Mouse (Mus musculus): Measurements from ENCODE around the gene Tmem95. TPM values are rescaled to one million over a fixed set of nuclear protein-coding genes. Genes with fewer than 3 reads are reported as not detected.

Gene Tmem95
- polyA plus RNA-seq, 1 experiment from 2014 or later = not detected

DNA sequence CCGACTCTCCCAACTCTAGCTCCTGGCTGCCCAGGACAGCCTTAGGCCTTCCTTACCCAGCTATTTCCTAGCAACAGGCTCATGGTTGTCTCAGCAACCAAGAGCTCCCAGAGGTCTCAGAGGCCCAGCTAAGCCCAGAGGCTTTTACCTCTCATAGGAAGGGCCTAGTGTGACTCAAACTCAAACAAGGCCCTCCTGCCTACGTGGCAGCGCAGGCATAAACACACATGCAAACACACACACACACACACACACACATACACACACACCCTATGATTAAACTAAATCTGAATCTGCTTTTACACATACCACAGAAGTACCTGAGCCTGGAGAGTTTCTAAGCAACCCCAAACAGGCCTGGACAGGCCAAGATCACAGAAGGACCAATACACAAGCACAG lies 581 bp upstream of the Tmem95 start:
- 76% methylated on average over 3 of the region's 3 CpGs for WGBS (ENCODE audit: insufficient replicate concordance)
- Histone ChIP-seq H3K27me3 (ENCODE audit: control insufficient read depth, insufficient read depth, low read depth, low read length) (no peaks in the 10 kb centered on the region), H3K9ac (ENCODE audit: low read depth, low read length) (0 out of 2 replicates have a peak overlapping the region, but pooled peaks have one; percentile 35), H3K36me3 (ENCODE audit: control insufficient read depth, insufficient read depth) (no peaks in the 10 kb centered on the region), H3K4me2 (ENCODE audit: low read depth, low read length) (no peak overlapping the region), H3K27ac (ENCODE audit: low read length) (peak overlapping the region; percentile 77), H3K4me1 (ENCODE audit: control insufficient read depth, low read depth, low read length) (peaks cover 67% of the 10 kb centered on the region), H3K4me3 (ENCODE audit: low read depth, low read length) (no peak overlapping the region), H3K9me3 (replicated peaks; ENCODE audit: control insufficient read depth, low read length) (no peaks in the 10 kb centered on the region)
- no peak for ATAC-seq (ENCODE audit: low read depth)

DNA sequence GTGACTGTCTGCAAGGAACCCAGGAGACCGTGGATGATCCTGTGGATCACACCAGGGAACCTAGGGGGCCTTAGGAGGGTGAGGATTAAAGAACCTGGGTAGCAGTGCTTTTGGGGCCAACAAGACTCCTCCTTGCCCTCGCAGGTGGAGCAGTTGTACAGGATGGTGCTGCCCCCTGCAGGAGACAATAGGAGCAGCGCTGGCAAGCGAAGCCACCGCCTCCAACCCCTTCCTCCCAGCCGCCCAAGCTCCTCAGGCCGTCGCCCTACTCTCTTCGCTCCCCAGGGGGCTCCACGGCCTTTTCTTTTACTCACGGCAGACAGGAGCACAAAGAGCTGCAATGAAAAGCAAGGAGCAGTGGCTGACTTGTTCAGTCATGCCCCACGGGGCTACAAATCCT lies 951 bp downstream of the Tmem95 start:
- 2% methylated on average over 12 of the region's 12 CpGs for WGBS (ENCODE audit: insufficient replicate concordance)
- no peak overlapping the region for H3K27ac ChIP-seq (ENCODE audit: low read length)
- no peaks in the 10 kb centered on the region for H3K36me3 ChIP-seq (ENCODE audit: control insufficient read depth, insufficient read depth)
- H3K9ac ChIP-seq (ENCODE audit: low read depth, low read length) = peak overlapping the region; percentile 4; the same call in 1 of the 2 replicates
- H3K4me1 ChIP-seq (ENCODE audit: control insufficient read depth, low read depth, low read length) = peaks cover 65% of the 10 kb centered on the region
- H3K27me3 ChIP-seq (ENCODE audit: control insufficient read depth, insufficient read depth, low read depth, low read length) = no peaks in the 10 kb centered on the region
- ATAC-seq (ENCODE audit: low read depth) = peak; percentile 35; the same call in 1 of the 2 replicates
- H3K4me2 ChIP-seq (ENCODE audit: low read depth, low read length) = 0 out of 2 replicates have a peak overlapping the region, but pooled peaks have one; percentile 14
- H3K4me3 ChIP-seq (ENCODE audit: low read depth, low read length) = no peak overlapping the region
- H3K9me3 ChIP-seq (replicated peaks; ENCODE audit: control insufficient read depth, low read length) = no peaks in the 10 kb centered on the region

GRCm38 (mm10) chr11:69876186-69876585 lies 1.6 kb downstream of the Tmem95 start:
- H3K9ac ChIP-seq (ENCODE audit: low read depth, low read length) = no peak overlapping the region
- H3K4me1 ChIP-seq (ENCODE audit: control insufficient read depth, low read depth, low read length) = peaks cover 59% of the 10 kb centered on the region
- 39% methylated on average over 7 of the region's 7 CpGs for WGBS (ENCODE audit: insufficient replicate concordance)
- H3K9me3 ChIP-seq (replicated peaks; ENCODE audit: control insufficient read depth, low read length) = no peaks in the 10 kb centered on the region
- no peak overlapping the region for H3K27ac ChIP-seq (ENCODE audit: low read length)
- H3K4me2 ChIP-seq (ENCODE audit: low read depth, low read length) = no peak overlapping the region
- H3K36me3 ChIP-seq (ENCODE audit: control insufficient read depth, insufficient read depth) = no peaks in the 10 kb centered on the region
- no peaks in the 10 kb centered on the region for H3K27me3 ChIP-seq (ENCODE audit: control insufficient read depth, insufficient read depth, low read depth, low read length)
- no peak overlapping the region for H3K4me3 ChIP-seq (ENCODE audit: low read depth, low read length)
- no peak for ATAC-seq (ENCODE audit: low read depth)

- no peak overlapping the region for H3K27ac ChIP-seq (ENCODE audit: low read length)
- H3K4me2 ChIP-seq (ENCODE audit: low read depth, low read length) = no peak overlapping the region
- no peaks in the 10 kb centered on the region for H3K36me3 ChIP-seq (ENCODE audit: control insufficient read depth, insufficient read depth)
- WGBS (ENCODE audit: insufficient replicate concordance) = 72% methylated on average over 4 of the region's 4 CpGs
- H3K27me3 ChIP-seq (ENCODE audit: control insufficient read depth, insufficient read depth, low read depth, low read length) = no peaks in the 10 kb centered on the region
- H3K9me3 ChIP-seq (replicated peaks; ENCODE audit: control insufficient read depth, low read length) = no peaks in the 10 kb centered on the region
- no peak for ATAC-seq (ENCODE audit: low read depth)
- no peak overlapping the region for H3K9ac ChIP-seq (ENCODE audit: low read depth, low read length)
- no peak overlapping the region for H3K4me3 ChIP-seq (ENCODE audit: low read depth, low read length)
- H3K4me1 ChIP-seq (ENCODE audit: control insufficient read depth, low read depth, low read length) = peaks cover 27% of the 10 kb centered on the region
Observed at GRCm38 (mm10) chr11:69872451-69872850, 5.4 kb downstream of the Tmem95 start.

DNA sequence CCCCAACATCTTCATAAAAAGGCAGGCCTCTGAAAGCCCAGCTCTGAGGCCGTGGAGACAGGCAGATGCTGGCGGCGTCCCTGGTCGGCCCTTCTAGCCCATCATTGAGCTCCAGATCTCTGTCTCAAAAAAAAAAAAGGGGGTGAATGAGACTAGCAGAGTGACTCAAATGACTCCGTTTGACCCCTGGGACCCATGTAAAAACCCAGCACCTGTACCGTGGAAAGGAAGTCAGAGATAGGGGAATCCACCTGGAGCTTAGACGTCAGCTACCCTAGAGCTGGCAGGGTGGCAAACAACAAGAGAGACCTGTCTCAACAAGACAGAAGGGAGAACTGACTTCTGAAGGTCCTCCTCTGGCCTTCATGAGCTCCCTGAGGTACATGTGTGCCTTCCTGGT lies 6.0 kb downstream of the Tmem95 start:
- no peak for ATAC-seq (ENCODE audit: low read depth)
- WGBS (ENCODE audit: insufficient replicate concordance) = 75% methylated on average over 7 of the region's 7 CpGs
- no peaks in the 10 kb centered on the region for H3K9me3 ChIP-seq (replicated peaks; ENCODE audit: control insufficient read depth, low read length)
- peaks cover 29% of the 10 kb centered on the region for H3K4me1 ChIP-seq (ENCODE audit: control insufficient read depth, low read depth, low read length)
- no peak overlapping the region for H3K27ac ChIP-seq (ENCODE audit: low read length)
- no peak overlapping the region for H3K9ac ChIP-seq (ENCODE audit: low read depth, low read length)
- H3K4me2 ChIP-seq (ENCODE audit: low read depth, low read length) = no peak overlapping the region
- no peaks in the 10 kb centered on the region for H3K36me3 ChIP-seq (ENCODE audit: control insufficient read depth, insufficient read depth)
- H3K4me3 ChIP-seq (ENCODE audit: low read depth, low read length) = no peak overlapping the region
- H3K27me3 ChIP-seq (ENCODE audit: control insufficient read depth, insufficient read depth, low read depth, low read length) = no peaks in the 10 kb centered on the region

DNA sequence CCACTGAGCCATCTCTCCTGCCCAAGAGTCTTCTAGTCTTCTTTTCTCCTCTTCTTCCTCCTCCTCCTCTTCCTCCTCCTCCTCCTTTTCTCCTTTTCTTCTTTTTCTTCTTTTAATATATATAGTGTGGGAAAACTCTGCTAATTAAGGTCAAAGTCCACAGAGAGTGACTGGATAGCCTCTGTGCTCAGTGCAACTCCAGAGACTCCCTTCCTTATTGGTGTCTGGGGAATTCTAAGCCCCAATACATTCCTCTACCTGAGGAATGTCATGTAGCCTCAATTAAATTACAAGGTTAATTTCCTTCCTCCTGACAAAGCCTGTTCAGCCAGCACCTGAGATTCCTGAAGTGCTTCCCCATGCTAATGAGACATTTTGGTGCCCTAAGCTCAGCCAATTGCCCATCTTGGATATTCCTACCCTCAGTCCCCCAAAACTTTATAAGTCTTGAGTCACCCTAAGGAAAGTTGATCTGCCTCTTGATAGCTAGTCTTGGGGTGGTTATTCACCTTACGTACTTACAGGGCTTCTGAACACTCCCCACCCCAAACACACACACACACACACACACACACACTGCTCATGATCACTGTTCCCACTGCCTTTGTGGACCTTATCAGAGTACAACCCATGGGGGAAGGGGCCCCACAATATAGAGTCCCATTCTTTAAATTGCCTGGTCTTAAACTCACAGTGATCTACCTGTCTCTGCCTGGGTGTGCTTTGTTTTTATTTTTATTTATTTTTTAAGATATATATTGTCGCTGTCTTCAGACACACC lies 7.3 kb downstream of the Tmem95 start:
- H3K4me3 ChIP-seq (ENCODE audit: low read depth, low read length) = no peak overlapping the region
- 68% methylated on average over 2 of the region's 2 CpGs for WGBS (ENCODE audit: insufficient replicate concordance)
- no peaks in the 10 kb centered on the region for H3K9me3 ChIP-seq (replicated peaks; ENCODE audit: control insufficient read depth, low read length)
- no peak overlapping the region for H3K27ac ChIP-seq (ENCODE audit: low read length)
- H3K27me3 ChIP-seq (ENCODE audit: control insufficient read depth, insufficient read depth, low read depth, low read length) = no peaks in the 10 kb centered on the region
- ATAC-seq (ENCODE audit: low read depth) = peak; percentile 40; the same call in 1 of the 2 replicates
- no peak overlapping the region for H3K9ac ChIP-seq (ENCODE audit: low read depth, low read length)
- H3K36me3 ChIP-seq (ENCODE audit: control insufficient read depth, insufficient read depth) = no peaks in the 10 kb centered on the region
- H3K4me1 ChIP-seq (ENCODE audit: control insufficient read depth, low read depth, low read length) = peaks cover 17% of the 10 kb centered on the region
- no peak overlapping the region for H3K4me2 ChIP-seq (ENCODE audit: low read depth, low read length)

GRCm38 (mm10) chr11:69867335-69867734 lies 10.5 kb downstream of the Tmem95 start:
- H3K9me3 ChIP-seq (replicated peaks; ENCODE audit: control insufficient read depth, low read length) = no peaks in the 10 kb centered on the region
- H3K27me3 ChIP-seq (ENCODE audit: control insufficient read depth, insufficient read depth, low read depth, low read length) = no peaks in the 10 kb centered on the region
- no peak overlapping the region for H3K4me2 ChIP-seq (ENCODE audit: low read depth, low read length)
- peak overlapping the region; percentile 30 for H3K9ac ChIP-seq (ENCODE audit: low read depth, low read length)
- ATAC-seq (ENCODE audit: low read depth) = peak; percentile 62
- 32% methylated on average over 9 of the region's 9 CpGs for WGBS (ENCODE audit: insufficient replicate concordance)
- H3K36me3 ChIP-seq (ENCODE audit: control insufficient read depth, insufficient read depth) = no peaks in the 10 kb centered on the region
- peaks cover 34% of the 10 kb centered on the region for H3K4me1 ChIP-seq (ENCODE audit: control insufficient read depth, low read depth, low read length)
- H3K27ac ChIP-seq (ENCODE audit: low read length) = peak overlapping the region; percentile 51; the same call in 1 of the 2 replicates
- H3K4me3 ChIP-seq (ENCODE audit: low read depth, low read length) = no peak overlapping the region

- WGBS (ENCODE audit: insufficient replicate concordance) = 86% methylated on average over 9 of the region's 9 CpGs
- Histone ChIP-seq H3K36me3 (ENCODE audit: control insufficient read depth, insufficient read depth) (no peaks in the 10 kb centered on the region), H3K27ac (ENCODE audit: low read length) (peak overlapping the region; percentile 51; the same call in 1 of the 2 replicates), H3K9ac (ENCODE audit: low read depth, low read length) (no peak overlapping the region), H3K4me1 (ENCODE audit: control insufficient read depth, low read depth, low read length) (peaks cover 34% of the 10 kb centered on the region), H3K4me3 (ENCODE audit: low read depth, low read length) (no peak overlapping the region), H3K4me2 (ENCODE audit: low read depth, low read length) (no peak overlapping the region), H3K9me3 (replicated peaks; ENCODE audit: control insufficient read depth, low read length) (no peaks in the 10 kb centered on the region), H3K27me3 (ENCODE audit: control insufficient read depth, insufficient read depth, low read depth, low read length) (no peaks in the 10 kb centered on the region)
- no peak for ATAC-seq (ENCODE audit: low read depth)
Observed at GRCm38 (mm10) chr11:69865561-69865960, 12.3 kb downstream of the Tmem95 start.

DNA sequence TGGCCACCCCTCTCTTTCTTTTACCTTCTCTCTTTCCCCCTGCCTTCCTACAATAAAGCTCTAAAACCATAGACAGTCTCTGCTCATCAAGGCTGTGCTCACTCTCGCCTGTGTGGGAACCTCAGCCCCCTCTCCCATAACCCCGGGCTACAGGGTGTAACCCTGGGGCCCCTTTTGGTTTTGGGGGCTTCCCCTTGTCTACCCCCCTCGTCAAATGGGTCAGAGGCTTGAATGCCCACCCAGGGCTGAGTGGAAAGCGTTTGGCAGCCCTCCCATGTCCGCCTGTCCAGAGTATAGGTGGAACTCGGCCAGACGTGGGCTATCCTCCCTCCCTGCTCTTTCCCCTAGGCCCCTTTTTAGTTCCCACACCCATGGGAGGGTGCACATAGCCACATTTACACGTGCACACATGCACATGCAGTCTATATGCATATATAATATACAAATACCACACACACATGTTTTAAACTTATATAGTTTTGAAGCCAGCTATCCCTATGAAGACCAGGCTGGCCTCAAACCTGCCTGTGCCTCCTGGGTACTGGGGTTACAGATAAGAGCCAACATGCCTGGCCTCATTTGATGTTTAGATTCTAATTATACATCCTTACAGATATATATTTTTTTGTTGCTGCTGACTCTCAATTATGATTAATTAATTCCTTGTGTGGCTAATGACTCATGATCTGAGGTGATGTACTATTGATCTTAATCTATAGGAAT lies 13.5 kb downstream of the Tmem95 start:
- Histone ChIP-seq H3K4me3 (ENCODE audit: low read depth, low read length) (no peak overlapping the region), H3K4me2 (ENCODE audit: low read depth, low read length) (peak overlapping the region; percentile 36), H3K9me3 (replicated peaks; ENCODE audit: control insufficient read depth, low read length) (no peaks in the 10 kb centered on the region), H3K36me3 (ENCODE audit: control insufficient read depth, insufficient read depth) (no peaks in the 10 kb centered on the region), H3K27ac (ENCODE audit: low read length) (peak overlapping the region; percentile 68), H3K27me3 (ENCODE audit: control insufficient read depth, insufficient read depth, low read depth, low read length) (no peaks in the 10 kb centered on the region), H3K9ac (ENCODE audit: low read depth, low read length) (0 out of 2 replicates have a peak overlapping the region, but pooled peaks have one; percentile 38), H3K4me1 (ENCODE audit: control insufficient read depth, low read depth, low read length) (peaks cover 34% of the 10 kb centered on the region)
- peak; percentile 57 for ATAC-seq (ENCODE audit: low read depth)
- 25% methylated on average over 8 of the region's 8 CpGs for WGBS (ENCODE audit: insufficient replicate concordance)
